Mouse (Mus musculus): Measurements from ENCODE around the gene Ifna1.

- TF ChIP-seq POLR2A (IDR thresholded peaks at IDR 0.05; ENCODE audit: borderline replicate concordance, extremely low read depth, insufficient read depth, insufficient read length, poor library complexity, severe bottlenecking) (no peak), CTCF (IDR thresholded peaks at IDR 0.05; ENCODE audit: borderline replicate concordance, extremely low read depth, insufficient read depth, insufficient read length) (no peak)
Measured at GRCm38 (mm10) chr4:88876520-88876919, 26.6 kb downstream of the Ifna1 start.
